ENCODE assay signal across 9 mouse cellular contexts in the genomic region with DNA sequence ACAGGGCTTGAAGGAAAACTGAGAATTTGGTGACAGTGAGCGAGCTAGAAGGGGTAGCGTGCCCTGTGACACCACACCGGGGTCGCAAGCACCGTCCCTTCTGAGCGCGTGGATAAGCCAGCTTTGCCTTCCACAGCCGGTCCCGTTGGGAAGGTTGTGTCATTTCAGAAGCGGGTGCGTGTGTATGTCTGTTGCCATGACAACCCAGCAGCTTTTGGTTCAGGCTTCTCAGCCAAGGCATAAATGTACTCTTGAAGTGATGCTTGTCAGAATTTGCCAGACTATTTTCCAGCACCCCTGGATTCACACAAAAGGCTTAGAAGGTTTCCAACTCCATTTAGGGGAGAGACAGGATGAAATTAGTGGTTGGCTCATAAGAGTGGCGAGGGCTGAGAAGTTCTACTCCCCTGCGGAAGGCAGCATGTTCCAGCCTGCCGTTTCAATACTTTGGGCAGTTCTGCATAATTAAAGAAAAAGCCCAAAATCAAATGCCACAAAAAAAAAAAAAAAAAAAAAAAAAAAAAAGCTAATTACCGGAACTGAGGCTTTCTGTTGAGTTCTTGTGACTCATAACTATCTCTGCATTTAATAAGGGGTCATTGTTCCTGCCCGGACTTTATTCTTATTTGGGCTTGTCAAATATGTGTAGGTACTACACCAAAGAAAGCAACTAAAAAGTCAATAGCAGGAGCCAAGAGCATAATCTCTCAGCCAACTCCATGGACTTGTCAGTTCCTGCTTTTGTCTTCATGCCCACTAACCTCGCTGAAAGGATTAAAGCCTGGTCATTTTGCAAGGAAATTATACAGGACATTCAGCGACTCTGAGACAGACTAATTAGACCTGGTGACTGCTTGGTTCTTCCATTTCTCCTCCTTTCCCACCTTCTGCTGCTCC.
DNase-seq lines count a peak whose midpoint lies in the region; ATAC-seq and TF ChIP-seq lines count a peak whose summit lies in the region.
"Had no signal": no experiment of that assay in that cellular context is flagged by ENCODE, and none has a peak within 500 bp of the region (broad histone marks: within the 10 kb centered on the region; RNA-seq: fewer than 3 reads in every experiment).

No protein-coding gene starts in this region.

- TF ChIP-seq POLR2A in testis, adult 2 months (IDR thresholded peaks at IDR 0.05; ENCODE audit: control insufficient read depth, low read depth, low read length), result no peak
- no peak for TF ChIP-seq POLR2A in thymus, adult 2 months (IDR thresholded peaks at IDR 0.05; ENCODE audit: control insufficient read depth, extremely low read depth, insufficient read depth, low read length, poor library complexity)

- ATAC-seq in midbrain, embryonic 15.5 days (replicated peaks), result peak; percentile 88

- H3K27me3 ChIP-seq in testis, adult 2 months (ENCODE audit: control insufficient read depth, insufficient read depth, low read length), result no peaks in the 10 kb centered on the region
- no peaks in the 10 kb centered on the region for H3K27me3 ChIP-seq in midbrain, embryonic 15.5 days (replicated peaks)
- no peaks in the 10 kb centered on the region for H3K27me3 ChIP-seq in thymus, adult 2 months (ENCODE audit: control insufficient read depth, insufficient read depth, low read length)
- H3K27me3 ChIP-seq: limb, embryonic 13.5 days had no signal

- WGBS in midbrain, embryonic 15.5 days, result 13% methylated on average over 18 of the region's 18 CpGs
- 93% methylated on average over 18 of the region's 18 CpGs for WGBS in thymus, adult 2 months

- no peak for DNase-seq in testis, postnatal 10 days (ENCODE audit: low spot score)
- peak; percentile 66 to 86 for DNase-seq in frontal cortex, postnatal 36 days (ENCODE audit: low spot score in 2 of 2)
- DNase-seq in layer of hippocampus, postnatal 36 days, result peak; percentile 59 to 65
- DNase-seq in B cell, adult 2 months, result no peak
- DNase-seq in thymus, adult 2 months, result no peak
- DNase-seq in adrenal gland, adult 2 months, result no peak

- TF ChIP-seq CTCF in testis, adult 2 months (IDR thresholded peaks at IDR 0.05; ENCODE audit: control insufficient read depth, insufficient read depth, insufficient replicate concordance, low read depth, low read length), result no peak
- no peak for TF ChIP-seq CTCF in thymus, adult 2 months (IDR thresholded peaks at IDR 0.05; ENCODE audit: borderline replicate concordance, control insufficient read depth, extremely low read depth, insufficient read depth, low read length, poor library complexity)

- H3K9me3 ChIP-seq in midbrain, embryonic 15.5 days, result no peaks in the 10 kb centered on the region
- H3K9me3 ChIP-seq: limb, embryonic 13.5 days had no signal

- peaks cover 9% of the 10 kb centered on the region for H3K4me1 ChIP-seq in testis, adult 2 months (ENCODE audit: control insufficient read depth, insufficient read depth, low read length)
- H3K4me1 ChIP-seq in midbrain, embryonic 15.5 days, result peaks cover 21% of the 10 kb centered on the region
- H3K4me1 ChIP-seq in thymus, adult 2 months (replicated peaks; ENCODE audit: control insufficient read depth, insufficient read depth, low read length), result peaks cover 5% of the 10 kb centered on the region; the same call in 1 of the 2 replicates

- peak overlapping the region; percentile 44 for H3K4me2 ChIP-seq in midbrain, embryonic 15.5 days
- H3K4me2 ChIP-seq: limb, embryonic 13.5 days had no signal

- H3K9ac ChIP-seq in midbrain, embryonic 15.5 days, result no peak overlapping the region
- H3K9ac ChIP-seq: limb, embryonic 13.5 days had no signal

- H3K36me3 ChIP-seq in testis, adult 2 months (ENCODE audit: control insufficient read depth, insufficient read depth, low read length), result no peaks in the 10 kb centered on the region
- H3K36me3 ChIP-seq in midbrain, embryonic 15.5 days (replicated peaks), result no peaks in the 10 kb centered on the region
- H3K36me3 ChIP-seq in thymus, adult 2 months (ENCODE audit: control insufficient read depth, insufficient read depth, low read length), result no peaks in the 10 kb centered on the region
- H3K36me3 ChIP-seq: limb, embryonic 13.5 days had no signal

- no peak overlapping the region for H3K27ac ChIP-seq in testis, adult 2 months (ENCODE audit: control insufficient read depth, insufficient read depth, low read depth, low read length)
- peak overlapping the region; percentile 54 for H3K27ac ChIP-seq in midbrain, embryonic 15.5 days
- no peak overlapping the region for H3K27ac ChIP-seq in thymus, adult 2 months (ENCODE audit: control insufficient read depth, insufficient read depth, low read length)
- H3K27ac ChIP-seq: limb, embryonic 13.5 days had no signal

- peak overlapping the region; percentile 75 for H3K4me3 ChIP-seq in testis, adult 2 months (ENCODE audit: control insufficient read depth, low read depth, low read length)
- peak overlapping the region; percentile 7; the same call in 1 of the 2 replicates for H3K4me3 ChIP-seq in midbrain, embryonic 15.5 days
- H3K4me3 ChIP-seq in thymus, adult 2 months (ENCODE audit: control insufficient read depth, insufficient read depth, low read length), result no peak overlapping the region
- H3K4me3 ChIP-seq: limb, embryonic 13.5 days had no signal

Comparison
In these comparisons a context has a peak if more than half of its experiments do, and no peak if none do; other contexts are left out.
1. DNase-seq: peak in frontal cortex, postnatal 36 days (2 of 2) and layer of hippocampus, postnatal 36 days (2 of 2); none in testis, postnatal 10 days (single experiment), B cell, adult 2 months (0 of 2), thymus, adult 2 months (single experiment) and adrenal gland, adult 2 months (single experiment).